Mouse (Mus musculus): ENCODE results near the gene Adam17. TPM values are rescaled to one million over a fixed set of nuclear protein-coding genes. Genes with fewer than 3 reads are reported as not detected.

Gene Adam17
- total RNA-seq, 2 experiments from 2014 or later: 43.1 to 47.5 TPM

DNA sequence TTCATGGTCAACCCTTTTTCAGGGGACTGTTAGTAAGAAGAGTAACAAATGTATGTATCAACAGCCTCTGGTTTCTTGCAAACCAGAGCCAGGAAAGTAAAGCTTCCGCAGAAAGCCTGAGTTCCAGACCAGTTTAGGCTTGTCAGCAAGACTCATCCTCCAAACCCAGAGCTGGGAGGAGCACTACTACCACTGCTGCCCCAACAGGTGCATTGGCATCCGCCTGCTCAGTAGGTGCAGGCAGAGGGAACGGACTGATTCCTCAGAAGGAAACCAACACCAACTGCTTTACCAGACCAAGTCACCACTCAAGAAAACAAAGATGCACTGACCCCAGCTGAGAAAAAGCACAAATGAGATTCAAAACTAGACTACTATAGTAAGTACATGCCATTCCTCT is 10.2 kb downstream of the Adam17 start:
- no peak for ATAC-seq (replicated peaks; ENCODE audit: low FRiP score, low TSS enrichment, poor library complexity, severe bottlenecking)

DNA sequence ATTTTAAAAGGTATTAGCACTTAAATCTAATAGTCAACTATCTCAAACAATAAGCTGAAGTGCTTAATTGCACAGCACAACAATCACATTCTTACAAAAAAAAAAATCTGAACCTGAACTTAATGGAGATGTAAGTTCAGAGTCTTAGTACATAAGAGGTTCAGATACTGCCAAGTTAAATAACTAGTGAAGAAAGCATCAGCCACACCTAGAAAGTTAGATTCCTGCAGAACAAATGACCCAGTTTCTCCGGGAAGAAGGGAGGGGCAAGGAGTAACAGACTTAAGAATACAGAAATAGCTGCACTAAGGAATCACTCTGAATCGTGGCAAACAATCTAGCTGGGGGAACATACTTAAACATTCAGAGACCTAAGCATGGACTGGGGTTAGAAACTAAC is 10.7 kb downstream of the Adam17 start:
- ATAC-seq (replicated peaks; ENCODE audit: low FRiP score, low TSS enrichment, poor library complexity, severe bottlenecking): no peak

DNA sequence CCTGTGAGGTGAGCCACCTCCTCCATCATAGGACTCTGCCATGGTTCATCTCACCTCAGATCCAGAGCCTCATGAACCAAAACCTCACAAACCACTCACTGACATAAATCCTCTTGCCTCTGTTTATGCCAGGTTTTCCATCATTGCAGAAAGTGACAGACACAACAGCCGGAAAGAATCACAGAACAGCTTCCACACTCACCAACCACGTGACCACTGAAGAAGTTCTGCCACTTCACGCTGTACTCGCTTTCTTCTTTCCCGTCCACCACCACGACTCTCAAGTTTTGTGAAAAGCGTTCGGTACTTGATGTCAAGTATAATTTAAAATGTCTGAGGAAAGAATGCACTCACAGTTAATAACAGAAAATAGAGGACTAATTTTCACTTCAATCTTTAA is 19.8 kb downstream of the Adam17 start:
- no peak for ATAC-seq (replicated peaks; ENCODE audit: low FRiP score, low TSS enrichment, poor library complexity, severe bottlenecking)

DNA sequence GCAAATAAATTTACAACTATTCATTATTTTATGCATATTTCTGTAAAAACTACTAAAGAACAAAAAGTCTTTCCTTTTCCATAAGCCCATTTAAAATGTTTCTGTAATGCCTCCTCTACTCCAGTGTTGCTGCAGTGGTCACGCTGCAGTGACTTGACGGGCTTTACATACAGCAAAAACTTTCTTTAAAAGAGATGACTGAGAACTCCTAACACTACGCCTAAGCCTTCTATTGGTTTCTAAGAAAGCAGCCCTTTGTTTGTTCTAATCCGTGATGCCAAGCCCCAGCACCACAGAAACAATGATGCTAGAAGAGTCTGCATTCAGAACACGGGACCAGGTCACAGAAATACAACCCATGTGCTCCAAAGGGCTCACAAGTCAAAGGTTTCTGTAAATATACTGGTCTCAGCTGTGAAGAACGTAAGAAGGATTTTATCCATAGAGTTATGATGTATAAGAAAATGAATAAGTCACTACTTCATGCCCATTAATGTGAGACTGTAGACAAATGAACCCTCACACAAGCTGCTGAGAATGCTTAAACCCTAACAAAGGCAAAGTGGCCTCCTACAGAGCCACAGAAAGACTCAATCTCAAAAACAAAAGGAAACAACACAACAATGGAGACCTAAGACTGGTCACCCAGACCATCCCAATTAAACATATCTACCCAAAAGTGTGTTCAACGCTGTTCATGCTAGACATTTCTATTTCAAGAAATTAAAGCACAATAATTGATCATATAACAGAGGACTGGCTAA is 23.1 kb downstream of the Adam17 start:
- ATAC-seq (replicated peaks; ENCODE audit: low FRiP score, low TSS enrichment, poor library complexity, severe bottlenecking): no peak

DNA sequence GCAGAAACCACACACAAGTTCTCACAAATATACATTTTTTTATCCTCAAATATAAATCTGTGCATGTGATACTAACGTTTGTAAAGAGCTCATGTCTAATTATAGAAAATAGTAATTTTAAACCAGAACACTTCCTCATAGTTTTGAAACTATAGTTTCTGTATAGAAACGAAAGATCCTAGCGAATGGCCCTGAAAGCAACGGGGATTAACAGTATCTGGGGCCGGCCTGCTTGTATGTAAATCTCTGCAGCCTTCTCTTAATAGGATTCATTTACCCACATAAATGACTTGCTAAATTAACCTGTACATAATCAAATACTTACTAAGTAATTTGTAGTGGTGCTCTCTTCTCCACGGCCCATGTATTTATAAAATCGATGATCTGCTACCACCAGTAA is 26.5 kb downstream of the Adam17 start:
- no peak for ATAC-seq (replicated peaks; ENCODE audit: low FRiP score, low TSS enrichment, poor library complexity, severe bottlenecking)

DNA sequence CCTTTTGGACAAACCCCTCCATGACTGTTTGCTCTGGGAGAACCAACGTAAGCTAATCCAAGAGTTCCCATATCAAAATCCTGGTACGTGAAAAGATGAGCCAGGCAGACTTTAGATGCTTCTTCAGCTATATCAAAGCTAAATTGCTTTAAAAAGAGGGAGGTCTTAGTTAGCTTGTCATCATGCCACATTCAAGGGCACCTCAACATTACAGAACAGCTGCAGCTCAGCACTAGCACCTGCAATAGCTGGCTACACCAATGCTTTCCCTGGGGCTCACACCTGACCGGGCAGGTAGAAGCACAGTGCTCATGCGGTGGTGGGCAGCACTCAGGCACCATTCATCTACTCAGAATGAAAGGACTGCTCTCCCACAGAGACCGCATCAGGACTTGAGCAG is 32.8 kb downstream of the Adam17 start:
- ATAC-seq (replicated peaks; ENCODE audit: low FRiP score, low TSS enrichment, poor library complexity, severe bottlenecking): no peak

DNA sequence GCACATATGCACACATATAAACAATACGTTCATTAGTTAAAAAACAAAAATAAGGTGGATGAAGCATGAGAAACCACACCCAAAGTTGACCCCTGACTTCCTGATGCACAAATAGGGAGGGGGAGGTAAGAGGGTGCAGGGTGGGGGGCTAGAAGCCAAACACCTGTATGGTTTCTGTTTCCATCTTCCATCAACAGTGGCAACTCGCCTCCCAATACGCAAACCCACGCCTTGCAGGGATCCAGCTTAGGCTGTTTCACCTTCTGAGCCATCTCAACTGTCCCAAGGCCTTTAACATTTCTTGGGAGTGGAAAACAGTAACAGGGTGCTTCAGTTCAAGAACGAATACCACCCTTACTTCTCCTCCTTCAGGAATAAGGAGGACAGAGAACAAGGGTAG is 36.3 kb downstream of the Adam17 start:
- ATAC-seq (replicated peaks; ENCODE audit: low FRiP score, low TSS enrichment, poor library complexity, severe bottlenecking): no peak

DNA sequence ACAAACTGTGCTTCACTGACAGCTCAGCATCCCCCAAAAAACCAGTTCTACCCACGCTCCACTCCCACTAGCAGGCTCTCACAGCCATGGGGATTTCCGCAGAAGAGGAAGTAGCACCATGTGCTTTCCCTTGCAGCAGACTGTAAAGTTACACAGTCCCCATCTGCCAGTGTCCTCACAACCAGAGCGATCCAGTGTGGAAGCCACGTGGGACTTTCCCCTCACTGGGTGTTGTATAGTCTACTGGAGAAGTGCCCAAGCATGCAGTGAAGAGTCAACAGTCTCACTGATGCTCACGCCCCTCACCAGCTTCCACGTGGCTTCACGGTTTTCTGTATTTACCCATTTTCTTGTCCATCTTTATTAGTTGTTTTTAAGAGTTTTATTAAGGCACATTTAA is 37.6 kb downstream of the Adam17 start:
- 0 out of 2 replicates have a peak, but pooled peaks have one; percentile 12 for ATAC-seq (replicated peaks; ENCODE audit: low FRiP score, low TSS enrichment, poor library complexity, severe bottlenecking)

DNA sequence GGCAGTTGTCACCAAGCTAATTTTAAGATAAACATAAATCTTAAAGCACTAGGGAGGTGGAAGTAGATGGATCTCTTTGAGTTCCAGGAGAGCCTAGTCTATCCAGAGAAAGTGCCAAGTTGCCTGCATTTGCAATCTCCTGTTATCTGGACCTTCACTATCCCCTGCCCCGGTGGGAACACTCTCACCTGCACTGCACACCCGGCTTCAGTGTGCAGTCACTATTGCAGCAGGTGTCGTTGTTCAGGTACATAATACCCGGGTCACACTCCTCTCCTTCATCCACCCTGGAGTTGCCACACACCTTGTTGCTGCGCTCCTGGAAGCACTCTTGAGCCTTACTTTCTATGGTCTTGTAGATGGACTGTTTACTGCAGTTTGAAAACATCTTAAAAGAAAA is 39.7 kb downstream of the Adam17 start:
- ATAC-seq (replicated peaks; ENCODE audit: low FRiP score, low TSS enrichment, poor library complexity, severe bottlenecking): no peak

DNA sequence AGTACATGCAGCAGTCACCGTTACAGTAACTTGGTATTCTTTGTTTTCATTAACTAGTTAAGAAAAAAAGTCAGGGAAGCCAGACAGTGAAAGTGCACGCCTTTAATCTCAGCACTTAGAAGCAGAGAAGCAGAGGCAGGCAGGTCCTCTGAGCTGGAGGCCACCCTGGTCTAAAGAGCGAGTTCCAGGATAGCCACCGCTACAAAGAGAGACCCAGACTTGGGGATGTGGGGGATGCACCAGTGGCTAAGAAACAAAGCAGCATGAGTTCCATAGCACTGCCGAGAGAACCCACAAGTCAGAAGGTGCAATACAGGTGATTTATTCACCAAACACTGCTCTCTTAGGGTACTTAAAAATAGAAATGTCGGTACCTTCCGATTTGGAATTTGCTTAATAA is 40.4 kb downstream of the Adam17 start:
- ATAC-seq (replicated peaks; ENCODE audit: low FRiP score, low TSS enrichment, poor library complexity, severe bottlenecking): no peak

DNA sequence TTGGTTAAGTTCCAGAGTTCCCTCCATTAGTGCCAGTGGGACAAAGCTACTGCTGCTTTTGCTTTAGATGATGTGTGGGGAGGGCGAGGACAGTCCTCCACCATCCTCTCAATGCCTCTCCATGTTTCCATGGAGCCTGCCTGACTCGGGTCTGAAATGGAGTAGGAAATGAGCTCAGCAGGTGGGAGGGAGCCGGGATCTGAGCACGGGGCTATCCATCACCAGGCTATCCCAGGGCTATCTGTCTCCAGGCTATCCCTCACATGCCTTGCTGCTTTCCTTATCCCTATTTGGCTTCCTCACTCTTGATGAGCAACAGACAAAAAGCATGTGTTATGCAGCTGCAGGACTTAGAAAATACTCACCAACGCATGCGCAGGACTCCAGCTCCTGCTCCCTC is 41.7 kb downstream of the Adam17 start:
- no peak for ATAC-seq (replicated peaks; ENCODE audit: low FRiP score, low TSS enrichment, poor library complexity, severe bottlenecking)

DNA sequence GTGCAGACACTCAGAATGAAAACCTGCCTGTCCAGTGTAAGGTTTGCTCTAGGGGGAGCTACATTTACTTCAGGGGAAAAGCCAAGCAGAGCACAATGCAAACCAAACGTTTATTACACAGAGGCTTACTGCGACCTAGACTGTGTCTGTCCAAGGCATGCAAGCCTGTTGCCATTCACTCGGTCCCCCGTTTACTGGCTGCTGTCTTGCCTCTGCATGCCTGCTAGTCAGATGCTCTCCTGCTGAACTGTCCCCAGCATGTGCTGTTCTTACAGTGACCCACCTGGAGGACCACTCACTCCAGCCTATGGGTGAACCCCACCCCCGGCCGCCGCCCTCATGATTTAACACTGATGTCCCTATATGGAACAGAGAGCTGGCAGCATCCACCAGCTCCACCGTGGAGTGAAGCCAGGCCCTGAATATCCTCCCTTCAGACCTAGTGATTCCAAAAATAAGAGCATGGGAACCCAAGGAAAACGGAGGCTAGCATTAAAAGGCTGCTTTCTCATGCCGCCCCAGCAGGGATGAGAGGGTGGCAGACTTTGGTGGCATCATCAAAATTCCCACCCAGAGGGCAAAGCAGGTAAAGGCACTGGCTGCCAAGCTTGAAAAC is 42.4 kb downstream of the Adam17 start:
- ATAC-seq (replicated peaks; ENCODE audit: low FRiP score, low TSS enrichment, poor library complexity, severe bottlenecking): no peak

DNA sequence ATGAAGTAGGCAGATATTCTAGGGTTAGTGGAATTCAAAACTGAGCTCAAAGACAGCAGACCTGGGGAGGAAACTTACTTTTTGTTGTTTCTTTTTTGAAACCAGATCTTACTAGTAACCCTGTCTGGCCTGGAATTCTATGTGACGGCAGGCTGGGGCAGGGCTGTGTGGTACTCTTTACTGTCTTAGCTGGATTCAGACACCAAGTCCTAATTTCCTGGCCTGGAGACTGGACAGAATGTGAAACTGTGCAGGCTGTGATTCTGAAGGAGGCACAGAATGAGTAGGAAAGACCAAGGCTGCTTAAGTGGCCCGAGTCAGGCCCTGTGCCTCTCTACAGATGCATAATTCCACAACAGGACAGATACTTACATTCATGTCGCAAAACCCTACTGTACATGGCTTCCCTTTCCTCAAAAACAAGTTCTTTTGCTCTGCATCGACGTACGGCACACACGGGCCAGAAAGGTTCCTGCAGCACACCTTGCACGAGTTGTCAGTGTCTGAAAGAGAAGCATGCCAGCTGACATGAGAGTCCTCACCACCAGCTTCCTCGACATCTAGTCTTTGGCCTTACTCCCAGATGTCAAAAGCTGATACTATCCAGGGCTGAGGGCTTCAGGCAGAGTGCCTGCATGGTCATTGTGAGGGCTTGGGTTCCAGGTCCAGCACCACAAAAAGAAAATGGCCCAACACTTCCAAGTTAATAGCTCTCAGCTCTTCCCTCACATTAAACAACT is 43.6 kb downstream of the Adam17 start:
- ATAC-seq (replicated peaks; ENCODE audit: low FRiP score, low TSS enrichment, poor library complexity, severe bottlenecking): no peak

DNA sequence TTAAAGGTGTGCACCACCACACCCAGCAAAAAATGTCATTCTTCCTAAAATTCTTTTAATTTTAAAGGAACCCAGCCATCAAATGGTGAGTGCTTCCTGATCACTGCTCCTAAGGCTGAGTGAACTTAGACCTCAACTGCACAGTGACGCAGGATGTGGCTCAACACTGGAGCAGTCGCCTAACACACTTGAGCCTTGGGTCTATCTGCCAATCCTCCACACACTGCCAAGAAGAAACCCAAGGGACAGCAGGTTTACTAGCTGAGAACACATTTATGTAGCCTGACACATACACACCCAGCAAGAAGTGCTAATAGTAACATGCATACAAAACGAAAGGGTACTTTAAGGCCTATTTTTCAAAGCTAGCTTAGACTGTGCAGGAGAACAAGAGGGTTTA is 47.1 kb downstream of the Adam17 start:
- ATAC-seq (replicated peaks; ENCODE audit: low FRiP score, low TSS enrichment, poor library complexity, severe bottlenecking): no peak

DNA sequence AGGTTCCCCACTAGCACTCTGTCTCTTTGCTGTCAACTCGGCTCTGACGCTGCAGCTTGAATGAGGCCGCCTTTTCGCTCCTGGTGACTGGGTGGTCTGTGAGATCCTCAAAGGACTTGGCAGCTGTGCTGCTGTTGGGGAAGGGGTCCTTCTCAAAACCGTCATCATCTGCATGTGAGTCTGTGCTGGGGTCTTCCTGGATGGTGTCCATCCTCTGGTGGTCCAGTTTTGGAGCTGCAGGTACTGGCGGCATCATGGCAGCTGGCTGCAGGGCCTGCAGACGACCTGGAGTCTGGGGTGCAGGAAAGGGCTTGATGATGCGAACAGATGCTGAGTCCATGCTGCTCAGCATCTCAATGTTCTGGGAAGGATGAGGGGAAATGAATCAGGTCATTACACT is 48.2 kb downstream of the Adam17 start:
- no peak for ATAC-seq (replicated peaks; ENCODE audit: low FRiP score, low TSS enrichment, poor library complexity, severe bottlenecking)

DNA sequence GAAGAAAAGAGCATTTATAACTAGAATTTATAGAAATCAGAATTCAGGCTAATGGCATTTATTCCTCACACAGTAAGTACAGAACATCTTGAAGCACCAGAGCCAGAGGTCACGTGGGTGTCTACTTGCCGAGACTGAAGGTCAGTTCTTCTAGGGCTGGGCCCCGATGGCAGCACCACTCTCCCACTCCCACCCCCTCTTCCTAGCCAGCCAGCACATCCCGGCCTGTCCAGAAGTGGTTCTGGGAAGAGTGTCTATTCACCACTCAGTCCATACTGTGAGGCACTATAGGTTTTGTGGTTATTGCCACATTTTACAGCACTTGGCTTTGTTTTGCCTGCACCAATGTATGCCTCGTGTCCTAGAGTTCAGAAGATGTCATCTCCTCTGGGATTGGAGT is 49.3 kb downstream of the Adam17 start:
- no peak for ATAC-seq (replicated peaks; ENCODE audit: low FRiP score, low TSS enrichment, poor library complexity, severe bottlenecking)

DNA sequence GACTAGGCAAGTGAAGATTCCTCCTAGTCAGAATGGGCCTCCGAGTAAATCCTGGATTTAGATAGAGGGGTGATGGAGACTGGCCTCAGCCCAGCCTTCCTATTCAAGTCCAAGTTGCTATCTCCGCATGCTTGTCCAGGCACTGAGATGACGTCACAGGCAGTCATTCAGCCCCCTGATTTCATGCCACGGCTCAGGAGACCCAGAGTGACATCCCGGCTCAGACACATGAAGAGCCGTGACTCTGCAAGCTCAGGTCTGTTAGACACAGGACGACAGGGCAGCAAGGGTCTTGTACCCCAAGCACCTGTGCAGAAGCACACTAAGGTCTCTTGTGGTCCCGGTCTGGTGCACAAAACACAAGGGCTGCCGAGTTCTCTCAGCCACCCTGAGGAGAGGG is 50.6 kb downstream of the Adam17 start:
- ATAC-seq (replicated peaks; ENCODE audit: low FRiP score, low TSS enrichment, poor library complexity, severe bottlenecking): no peak

DNA sequence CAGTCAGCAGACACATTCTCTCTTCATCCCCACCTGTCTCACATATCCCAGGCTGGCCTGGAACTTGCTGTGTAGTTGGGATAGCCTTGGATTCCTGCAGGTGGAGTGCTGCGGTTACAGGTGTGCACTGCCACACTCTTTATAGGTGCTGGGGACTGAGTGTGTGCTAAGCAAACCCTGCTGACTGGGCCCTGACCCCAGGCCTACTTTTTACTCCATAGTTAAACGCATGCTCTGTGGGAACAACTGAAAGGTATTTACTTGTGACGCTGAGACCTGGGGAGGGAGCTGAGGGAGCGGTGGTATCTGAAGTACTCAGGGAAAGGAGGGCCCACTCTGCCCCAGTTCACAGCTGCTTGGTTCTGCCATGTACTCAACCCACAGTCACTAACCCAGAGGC is 51.1 kb downstream of the Adam17 start:
- ATAC-seq (replicated peaks; ENCODE audit: low FRiP score, low TSS enrichment, poor library complexity, severe bottlenecking): no peak

DNA sequence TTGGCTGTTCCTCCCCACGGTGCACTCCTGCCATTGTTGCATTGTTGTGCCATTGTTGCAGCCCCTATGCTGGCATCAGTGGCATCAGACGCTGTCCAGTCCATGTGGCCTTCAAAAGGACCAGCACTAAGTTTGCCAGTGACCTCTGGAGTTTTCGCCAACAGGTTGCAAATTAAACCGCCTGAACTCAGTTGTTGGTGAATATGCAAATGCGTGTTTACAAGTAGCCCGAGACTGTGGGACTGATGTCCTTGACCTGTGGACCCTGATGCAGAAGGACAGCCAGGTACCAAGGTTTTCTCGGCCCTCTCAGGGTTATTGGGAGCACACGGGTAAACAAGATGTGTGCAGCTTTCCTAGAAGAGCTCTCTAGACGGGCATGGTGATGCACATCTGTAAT is 52.3 kb downstream of the Adam17 start:
- ATAC-seq (replicated peaks; ENCODE audit: low FRiP score, low TSS enrichment, poor library complexity, severe bottlenecking): no peak

DNA sequence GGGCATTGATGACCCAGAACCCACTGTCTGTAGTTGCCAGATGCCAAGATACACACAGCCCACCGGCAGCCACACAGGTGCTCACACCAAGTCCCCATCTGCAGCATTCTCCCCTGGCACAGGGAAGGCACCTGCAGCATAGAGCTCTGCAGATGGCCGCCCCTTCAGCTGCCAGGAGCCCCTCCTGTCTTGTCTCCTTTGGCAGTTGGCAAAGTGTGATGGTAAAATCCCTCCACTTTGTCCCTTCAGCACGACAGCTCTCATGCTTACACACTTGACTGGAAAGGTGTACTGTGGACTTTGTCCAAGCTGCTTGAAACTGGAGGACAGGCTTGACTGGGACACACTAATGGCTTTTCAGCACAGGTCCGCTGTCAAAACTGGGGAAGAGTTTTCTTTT is 53.1 kb downstream of the Adam17 start:
- ATAC-seq (replicated peaks; ENCODE audit: low FRiP score, low TSS enrichment, poor library complexity, severe bottlenecking): no peak

Measured in megakaryocyte-erythroid progenitor cell, adult 5-6 weeks (primary cell).